Mouse (Mus musculus) olfactory bulb, adult 2 months (tissue): ENCODE data around the gene Gm5089. TPM values are rescaled to one million over a fixed set of nuclear protein-coding genes. Genes with fewer than 3 reads are reported as not detected.

ENCODE experiments used
- H3K27ac ChIP-seq: fragments of 200-500 bp; 2 replicates; pipeline ENCODE4 v1.5.1; 2012; ENCODE audit warnings: low read depth, low read length; ENCODE audit not compliant: insufficient read depth
- H3K4me1 ChIP-seq: fragments of 200-500 bp; 2 replicates; pipeline ENCODE4 v1.6.1; 2012; ENCODE audit warnings: low read length; ENCODE audit not compliant: control insufficient read depth, insufficient read depth
- H3K4me3 ChIP-seq: fragments of 200-500 bp; 2 replicates; pipeline ENCODE4 v1.5.1; 2012; ENCODE audit warnings: mild to moderate bottlenecking, low read depth, low read length, moderate library complexity; ENCODE audit not compliant: insufficient read depth
- CTCF ChIP-seq: fragments of 200-500 bp; IDR thresholded peaks from 2 replicates; pipeline ENCODE4 v1.5.1; 2012; ENCODE audit warnings: low read depth, mild to moderate bottlenecking, low read length, moderate library complexity; ENCODE audit not compliant: insufficient read depth
- POLR2A ChIP-seq: fragments of 200-500 bp; IDR thresholded peaks from 2 replicates; pipeline ENCODE4 v1.6.1; 2012; ENCODE audit warnings: mild to moderate bottlenecking, low read depth, low read length, moderate library complexity; ENCODE audit not compliant: insufficient read depth
- WGBS: fragments of 180-500 bp; shearing (Covaris S2); methylation state at CpG from one replicate; pipeline ENCODE4 v1.1.7; 2018; 5-methylcytosine and 5-hydroxymethylcytosine counted together
- polyA plus RNA-seq: library from polyadenylated mRNA; stranded (reverse); fragments of >200 nt; gene quantifications from 2 replicates; pipeline ENCODE4 v1.2.4, GENCODE M21; 2012; ENCODE audit warnings: low replicate concordance; ENCODE audit not compliant: missing spikeins, insufficient read depth, insufficient read length

Gm5089 gene
- polyA plus RNA-seq, 1 experiment = not detected

DNA sequence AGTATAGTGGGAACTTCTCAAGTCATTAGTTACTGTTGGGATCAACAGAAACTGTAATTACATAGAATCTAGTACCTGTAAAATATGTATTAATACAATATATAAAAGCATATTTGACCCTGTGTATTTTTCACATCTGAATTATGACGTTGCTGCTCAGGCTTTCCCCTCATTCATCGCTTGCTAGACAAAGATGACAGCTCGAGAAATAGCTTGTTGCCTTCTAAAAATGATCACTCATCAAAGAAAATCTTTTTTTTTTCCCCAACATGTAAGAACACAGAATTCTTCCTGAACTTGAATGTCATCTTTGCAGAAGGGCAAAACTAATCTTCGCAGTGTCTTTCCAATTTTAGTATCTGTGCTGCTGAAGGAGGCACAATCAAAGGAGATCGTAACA, 63.1 kb downstream of the Gm5089 start:
- Histone ChIP-seq H3K4me1 (no peaks in the 10 kb centered on the region; the same call in 1 of the 2 replicates), H3K27ac (no peak overlapping the region), H3K4me3 (no peak overlapping the region)
- TF ChIP-seq CTCF = no peak
- TF ChIP-seq POLR2A = no peak
- WGBS = 96% methylated on average over 5 of the region's 5 CpGs

DNA sequence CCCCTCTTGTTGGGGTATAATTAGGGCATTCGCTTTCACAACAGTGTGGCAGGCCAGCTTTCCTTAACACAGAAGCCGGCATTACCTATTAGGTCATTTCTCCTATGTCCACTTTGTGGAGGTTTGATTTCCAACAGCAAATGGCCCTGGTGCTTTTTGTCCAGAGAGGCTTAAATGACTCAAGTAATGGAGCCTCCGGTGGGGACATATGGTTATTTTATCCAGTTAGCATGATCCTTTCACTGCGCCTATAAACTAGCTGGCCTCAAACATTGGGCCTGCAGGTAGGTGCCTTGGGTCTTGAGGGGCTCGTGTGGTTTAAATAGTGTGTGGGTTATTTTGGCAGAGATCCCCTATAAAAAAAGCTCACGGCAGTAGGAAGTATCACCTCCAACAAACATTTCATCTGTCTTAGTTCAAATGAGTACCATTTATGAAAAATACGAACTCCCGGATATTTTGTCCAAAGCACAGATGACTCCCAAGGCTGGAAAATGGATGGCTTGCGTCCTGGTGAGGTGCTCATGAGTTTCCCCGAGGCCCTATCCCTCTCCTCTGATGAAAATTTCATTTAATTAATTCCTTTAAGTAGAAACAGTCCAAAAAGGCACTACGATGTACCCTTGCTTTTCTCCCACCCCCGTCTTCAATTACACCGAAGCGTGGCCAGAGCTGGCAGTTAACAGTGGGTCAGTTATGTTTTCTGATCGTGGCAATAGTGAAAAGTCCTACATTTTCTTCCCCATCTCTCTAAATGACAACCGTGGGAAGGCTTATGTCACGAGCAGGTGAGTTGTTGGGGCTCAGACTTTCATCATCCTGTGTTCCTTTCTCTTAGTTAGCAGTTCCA, 64.4 kb downstream of the Gm5089 start:
- WGBS = 94% methylated on average over 17 of the region's 17 CpGs
- Histone ChIP-seq H3K4me3 (no peak overlapping the region), H3K4me1 (no peaks in the 10 kb centered on the region; the same call in 1 of the 2 replicates), H3K27ac (no peak overlapping the region)
- TF ChIP-seq POLR2A (no peak), CTCF (no peak)

GRCm38 (mm10) chr14:122385758-122386157, 65.2 kb downstream of the Gm5089 start:
- no peak overlapping the region for H3K27ac ChIP-seq
- no peak overlapping the region for H3K4me3 ChIP-seq
- WGBS = 97% methylated on average over 5 of the region's 5 CpGs
- TF ChIP-seq POLR2A (no peak), CTCF (no peak)
- no peaks in the 10 kb centered on the region; the same call in 1 of the 2 replicates for H3K4me1 ChIP-seq

DNA sequence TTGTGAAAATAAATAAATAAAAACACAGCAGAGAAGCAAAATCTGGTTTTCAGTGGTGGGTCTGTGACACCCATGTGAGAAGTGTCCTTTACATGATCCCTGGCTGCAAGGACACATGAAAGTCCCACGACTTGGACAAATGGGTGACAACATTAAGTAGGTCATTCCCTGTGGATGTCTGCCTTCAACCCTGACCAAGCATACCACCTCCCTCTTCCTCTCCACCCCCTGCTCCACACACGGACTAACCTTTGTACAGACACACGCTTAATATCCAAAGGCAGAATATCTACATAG, 65.7 kb downstream of the Gm5089 start:
- WGBS = 88% methylated on average over 3 of the region's 3 CpGs
- H3K4me3 ChIP-seq = no peak overlapping the region
- H3K27ac ChIP-seq = no peak overlapping the region
- TF ChIP-seq CTCF = no peak
- TF ChIP-seq POLR2A = no peak
- no peaks in the 10 kb centered on the region; the same call in 1 of the 2 replicates for H3K4me1 ChIP-seq

Other genes with a start within 250 kb of the Gm5089 start
- not detected in 2 replicates for gene Zic5, start 14.6 kb upstream of the Gm5089 start, polyA plus RNA-seq
- not detected in 2 replicates for gene Zic2, start 24.3 kb upstream of the Gm5089 start, polyA plus RNA-seq
- not detected in 2 replicates for gene Gm10837, start 39.5 kb upstream of the Gm5089 start, polyA plus RNA-seq
- not detected in 2 replicates for gene Pcca, start 83.2 kb upstream of the Gm5089 start, polyA plus RNA-seq